Mouse (Mus musculus) erythroblast, embryonic 14.5 days (primary cell): ENCODE data around the gene Slc5a3. TPM values are rescaled to one million over a fixed set of nuclear protein-coding genes. Genes with fewer than 3 reads are reported as not detected.

Experiments
- H3K27me3 ChIP-seq: 2 replicates; pipeline ENCODE4 v1.6.1; 2012; ENCODE audit warnings: inconsistent platforms; ENCODE audit not compliant: control insufficient read depth
- H3K36me3 ChIP-seq: 2 replicates; pipeline ENCODE4 v1.6.1; 2012; ENCODE audit warnings: mild to moderate bottlenecking, inconsistent platforms; ENCODE audit not compliant: control insufficient read depth
- H3K4me1 ChIP-seq: 2 replicates; pipeline ENCODE4 v1.6.1; 2012; ENCODE audit warnings: inconsistent platforms; ENCODE audit not compliant: control insufficient read depth
- H3K4me3 ChIP-seq: replicated peaks from 2 replicates; pipeline ENCODE3; 2012; ENCODE audit warnings: moderate library complexity, mild to moderate bottlenecking, inconsistent platforms
- H3K9me3 ChIP-seq: 2 replicates; pipeline ENCODE4 v1.6.1; 2012; ENCODE audit warnings: low read length, inconsistent platforms, mixed read lengths; ENCODE audit not compliant: control insufficient read depth
- GATA1 ChIP-seq: IDR thresholded peaks from 2 replicates; pipeline ENCODE4 v1.6.1; 2012; ENCODE audit warnings: low read length, inconsistent platforms, mixed read lengths
- TAL1 ChIP-seq: IDR thresholded peaks from 3 replicates; pipeline ENCODE4 v1.6.1; 2012; ENCODE audit warnings: low read length, inconsistent platforms, mixed read lengths
- polyA plus RNA-seq: library from polyadenylated mRNA; stranded (reverse); fragments of >175 nt; gene quantifications from 2 replicates; pipeline ENCODE4 v1.2.3, GENCODE M21; 2012

Gene Slc5a3
- polyA plus RNA-seq, 1 experiment, result not detected

DNA sequence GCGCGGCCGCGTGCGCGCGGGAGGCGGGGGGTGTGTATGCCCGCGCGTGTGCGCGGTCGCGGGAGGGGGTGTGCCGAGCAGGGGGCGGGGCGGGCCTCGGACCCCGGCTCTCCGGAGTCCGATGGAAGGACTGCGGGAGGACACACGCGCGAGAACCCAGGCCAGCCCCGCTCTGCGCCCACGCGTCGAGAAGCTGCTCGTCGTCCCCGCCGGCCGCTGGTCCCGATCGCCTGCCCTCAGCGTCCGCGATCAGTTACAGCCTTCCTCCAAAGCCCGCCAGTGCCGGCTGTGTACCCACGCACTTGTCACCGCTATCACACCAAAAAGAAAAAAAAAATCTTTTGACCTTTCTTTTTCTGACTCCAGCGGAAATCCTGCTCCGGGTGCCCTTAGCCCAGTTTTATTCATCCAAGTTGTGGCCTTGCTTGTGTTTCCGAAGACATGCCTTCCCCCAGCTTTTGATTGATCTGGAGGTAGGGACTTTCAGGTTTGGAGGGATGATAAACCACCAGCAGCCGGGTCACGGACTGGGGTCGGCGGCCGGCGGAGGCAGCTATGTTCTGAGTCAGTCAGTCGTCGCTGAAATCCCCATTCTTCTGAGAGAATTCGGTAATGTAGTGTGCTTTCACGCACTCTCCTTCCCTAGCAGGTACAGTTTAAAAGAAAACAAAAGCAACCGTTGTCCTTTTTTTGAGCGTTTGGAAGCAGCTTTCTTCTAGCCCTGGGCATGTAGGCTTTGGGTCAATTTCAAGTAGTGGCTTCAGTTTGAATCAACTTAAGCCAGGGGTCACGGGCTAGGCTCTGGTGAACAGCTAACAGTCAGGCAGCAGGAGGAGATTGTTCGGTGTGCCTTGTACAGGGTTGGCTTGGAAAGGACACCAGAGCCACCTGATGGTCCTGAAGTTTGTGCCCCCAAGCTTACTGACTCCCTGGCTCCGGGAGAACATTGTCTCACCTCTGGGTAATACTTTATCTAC lies 810 bp downstream of the Slc5a3 start:
- Histone ChIP-seq H3K36me3 (peaks cover 13% of the 10 kb centered on the region), H3K27me3 (peaks cover 13% of the 10 kb centered on the region), H3K4me1 (peaks cover 22% of the 10 kb centered on the region), H3K9me3 (peaks cover 7% of the 10 kb centered on the region), H3K4me3 (peak overlapping the region; percentile 85)
- no peak for TF ChIP-seq TAL1
- TF ChIP-seq GATA1, result no peak

DNA sequence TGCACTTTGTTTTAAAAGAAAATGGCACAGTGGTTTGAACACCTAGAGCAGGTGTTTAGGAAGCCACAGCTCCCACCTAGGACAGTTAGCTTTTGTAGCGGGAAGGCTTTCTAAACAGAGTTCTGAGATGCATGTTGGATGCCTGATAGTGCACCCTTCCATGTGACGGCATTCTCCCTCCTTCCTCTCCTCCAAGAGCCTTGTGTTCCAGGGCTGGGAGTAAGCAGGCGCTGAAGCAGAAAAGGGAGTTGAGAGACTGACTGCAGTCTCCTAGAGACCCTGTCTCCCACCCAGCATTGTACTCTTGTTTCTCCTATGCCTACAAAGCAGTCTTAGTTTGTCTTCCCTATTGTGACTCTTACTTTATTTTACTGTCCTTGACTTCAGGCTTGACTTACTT lies 2.1 kb downstream of the Slc5a3 start:
- Histone ChIP-seq H3K4me3 (no peak overlapping the region), H3K27me3 (peaks cover 8% of the 10 kb centered on the region), H3K9me3 (no peaks in the 10 kb centered on the region), H3K4me1 (peaks cover 22% of the 10 kb centered on the region), H3K36me3 (peaks cover 9% of the 10 kb centered on the region)
- TF ChIP-seq TAL1 (no peak), GATA1 (no peak)

- H3K27me3 ChIP-seq, result peaks cover 8% of the 10 kb centered on the region
- no peaks in the 10 kb centered on the region for H3K9me3 ChIP-seq
- no peak for TF ChIP-seq TAL1
- TF ChIP-seq GATA1, result no peak
- no peak overlapping the region for H3K4me3 ChIP-seq
- H3K4me1 ChIP-seq, result peaks cover 22% of the 10 kb centered on the region
- peaks cover 13% of the 10 kb centered on the region for H3K36me3 ChIP-seq
Observed at GRCm38 (mm10) chr16:92061586-92061985, 3.5 kb downstream of the Slc5a3 start.

- H3K36me3 ChIP-seq, result peaks cover 20% of the 10 kb centered on the region
- TF ChIP-seq GATA1, result no peak
- H3K27me3 ChIP-seq, result peaks cover 8% of the 10 kb centered on the region
Observed at GRCm38 (mm10) chr16:92062832-92063231, 4.7 kb downstream of the Slc5a3 start.

DNA sequence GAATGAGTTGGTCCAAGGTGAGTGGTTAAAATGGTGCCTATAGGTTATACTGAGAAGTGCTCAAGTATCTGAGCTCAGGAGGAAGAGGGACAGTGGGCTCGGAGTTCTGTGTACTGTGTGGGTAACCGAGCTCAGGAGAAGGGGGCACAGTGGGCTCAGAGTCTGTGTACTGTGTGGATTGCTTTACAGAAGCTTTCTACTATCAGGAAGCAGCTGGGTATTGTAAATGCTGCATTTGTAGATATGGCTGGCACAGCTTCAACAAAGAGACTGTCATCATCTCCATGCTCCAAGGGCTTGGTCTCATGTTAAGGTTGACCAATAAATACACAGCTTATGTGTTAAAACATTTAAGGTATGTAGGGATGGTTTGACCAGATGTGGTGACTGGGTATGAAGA lies 6.7 kb downstream of the Slc5a3 start:
- TF ChIP-seq GATA1 (no peak), TAL1 (no peak)
- Histone ChIP-seq H3K27me3 (no peaks in the 10 kb centered on the region), H3K36me3 (peaks cover 30% of the 10 kb centered on the region), H3K4me3 (no peak overlapping the region), H3K4me1 (no peaks in the 10 kb centered on the region), H3K9me3 (no peaks in the 10 kb centered on the region)

More at GRCm38 (mm10) chr16:92062832-92063231, 4.7 kb downstream of the Slc5a3 start:
- Histone ChIP-seq H3K9me3 (no peaks in the 10 kb centered on the region), H3K4me3 (no peak overlapping the region), H3K4me1 (peaks cover 14% of the 10 kb centered on the region)

DNA sequence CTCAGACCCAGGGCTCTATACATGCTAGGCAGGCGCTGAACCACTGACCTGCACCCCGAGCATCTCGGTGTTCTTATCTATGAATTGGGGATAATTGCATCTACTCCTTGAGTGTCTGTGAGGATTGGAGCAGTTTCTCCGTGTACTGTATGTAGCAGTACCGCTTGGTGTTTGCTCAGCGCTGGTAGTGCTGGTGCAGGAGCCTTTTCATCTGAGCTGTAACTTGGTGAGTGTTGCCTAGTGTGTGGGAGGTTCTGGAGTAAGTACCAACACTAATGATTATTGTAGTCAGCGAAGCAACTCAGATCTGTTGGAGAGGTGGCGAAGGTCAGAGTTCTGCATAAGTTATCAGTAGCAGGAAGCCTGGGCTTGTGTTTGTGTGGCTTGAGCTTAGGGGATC lies 12.2 kb downstream of the Slc5a3 start:
- Histone ChIP-seq H3K4me1 (no peaks in the 10 kb centered on the region), H3K9me3 (no peaks in the 10 kb centered on the region), H3K27me3 (no peaks in the 10 kb centered on the region), H3K4me3 (no peak overlapping the region), H3K36me3 (peaks cover 34% of the 10 kb centered on the region)
- TF ChIP-seq TAL1 (no peak), GATA1 (no peak)

- no peak overlapping the region for H3K4me3 ChIP-seq
- TF ChIP-seq GATA1 (no peak), TAL1 (no peak)
- H3K36me3 ChIP-seq, result peaks cover 20% of the 10 kb centered on the region
- H3K27me3 ChIP-seq, result no peaks in the 10 kb centered on the region
- no peaks in the 10 kb centered on the region for H3K9me3 ChIP-seq
- H3K4me1 ChIP-seq, result no peaks in the 10 kb centered on the region
Observed at GRCm38 (mm10) chr16:92076797-92077196, 18.7 kb downstream of the Slc5a3 start.

DNA sequence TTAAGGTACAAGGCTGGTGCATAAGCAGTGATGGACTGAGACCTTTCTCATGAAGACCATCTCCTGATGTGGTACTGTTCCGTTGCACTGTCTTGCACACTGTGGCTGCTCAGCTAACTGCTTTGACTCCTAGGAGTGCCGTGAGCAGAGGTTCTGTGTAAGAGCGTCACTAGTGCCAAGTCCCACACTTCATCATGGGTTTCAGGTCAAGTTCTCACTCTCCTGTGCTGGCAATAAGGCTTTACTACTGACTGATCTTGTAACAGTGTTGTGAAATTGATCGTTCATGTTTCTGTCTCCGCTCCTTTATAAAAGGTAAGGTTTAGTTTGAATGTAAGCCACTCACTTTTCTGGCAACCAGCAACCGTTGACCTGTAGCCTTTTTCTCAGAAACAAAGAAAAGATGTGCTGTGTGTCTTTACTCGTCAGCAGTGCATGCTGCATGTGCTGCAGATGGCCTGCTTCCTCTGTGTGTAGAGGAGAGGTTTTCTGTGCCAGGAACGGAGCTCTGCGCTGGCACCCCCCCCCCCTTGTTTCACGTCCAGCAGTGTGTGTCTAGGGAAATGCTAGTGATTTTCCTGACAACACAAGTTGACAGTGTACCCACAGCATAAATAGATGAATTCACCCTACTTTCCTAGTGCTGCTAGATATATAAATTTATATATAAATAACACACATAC lies 25.8 kb downstream of the Slc5a3 start:
- Histone ChIP-seq H3K4me1 (no peaks in the 10 kb centered on the region), H3K27me3 (no peaks in the 10 kb centered on the region), H3K36me3 (no peaks in the 10 kb centered on the region), H3K4me3 (no peak overlapping the region), H3K9me3 (no peaks in the 10 kb centered on the region)
- TF ChIP-seq GATA1 (no peak), TAL1 (no peak)

GRCm38 (mm10) chr16:92089225-92089624 lies 31.1 kb downstream of the Slc5a3 start:
- Histone ChIP-seq H3K27me3 (no peaks in the 10 kb centered on the region), H3K9me3 (no peaks in the 10 kb centered on the region), H3K4me1 (no peaks in the 10 kb centered on the region), H3K36me3 (no peaks in the 10 kb centered on the region), H3K4me3 (no peak overlapping the region)
- no peak for TF ChIP-seq TAL1
- TF ChIP-seq GATA1, result no peak
